In genomic region chr1:93445111-93445821, GRCm38 (mm10) we compare ENCODE assay signal across 8 mouse cellular contexts. TPM values are rescaled to one million over a fixed set of nuclear protein-coding genes. Genes with fewer than 3 reads are reported as not detected.
DNase-seq lines count a peak whose midpoint lies in the region; ATAC-seq and TF ChIP-seq lines count a peak whose summit lies in the region.

No protein-coding gene starts in this region.

- H3K4me1 ChIP-seq in ES-Bruce4 (ENCODE audit: control insufficient read depth, insufficient read depth, low read length), result no peaks in the 10 kb centered on the region
- no peaks in the 10 kb centered on the region for H3K4me1 ChIP-seq in forebrain, embryonic 14.5 days (ENCODE audit: control insufficient read depth, insufficient read depth, low read length)
- peaks cover 8% of the 10 kb centered on the region for H3K4me1 ChIP-seq in lung, adult 2 months (ENCODE audit: control insufficient read depth, insufficient read depth, low read length)
- H3K4me1 ChIP-seq in neural tube, embryonic 15.5 days, result peaks cover 22% of the 10 kb centered on the region

- no peaks in the 10 kb centered on the region for H3K27me3 ChIP-seq in ES-Bruce4 (ENCODE audit: control insufficient read depth, insufficient read depth, low read length, poor library complexity, severe bottlenecking)
- H3K27me3 ChIP-seq in forebrain, embryonic 14.5 days (replicated peaks; ENCODE audit: control insufficient read depth, insufficient read depth, low read length), result no peaks in the 10 kb centered on the region
- H3K27me3 ChIP-seq in neural tube, embryonic 15.5 days (replicated peaks), result no peaks in the 10 kb centered on the region

- H3K4me2 ChIP-seq in forebrain, embryonic 14.5 days (ENCODE audit: low read length), result peak overlapping the region; percentile 97
- peak overlapping the region; percentile 98 for H3K4me2 ChIP-seq in neural tube, embryonic 15.5 days

- no peak for TF ChIP-seq EP300 in ES-Bruce4 (IDR thresholded peaks at IDR 0.05; ENCODE audit: insufficient read depth, low read depth, low read length)

- intact Hi-C loops in heart, postnatal 25 days (cut with DNase I), result loop anchor here (2.0 kb wide), 1 partner anchor 32 kb away; no protein-coding TSS in a partner anchor

- 0% methylated on average over 66 of the region's 84 CpGs for WGBS in forebrain, embryonic 14.5 days
- under 1% methylated on average over 80 of the region's 84 CpGs for WGBS in lung, adult 2 months
- under 1% methylated on average over 73 of the region's 84 CpGs for WGBS in neural tube, embryonic 15.5 days

- H3K4me3 ChIP-seq in ES-Bruce4 (ENCODE audit: low read depth, low read length), result peak overlapping the region; percentile 81
- peak overlapping the region; percentile 75 for H3K4me3 ChIP-seq in forebrain, embryonic 14.5 days (ENCODE audit: low read depth, low read length)
- peak overlapping the region; percentile 91 for H3K4me3 ChIP-seq in lung, adult 2 months (replicated peaks; ENCODE audit: extremely low read depth, low read depth, low read length)
- peak overlapping the region; percentile 73 for H3K4me3 ChIP-seq in neural tube, embryonic 15.5 days (replicated peaks)

- peak overlapping the region; percentile 66 for H3K9ac ChIP-seq in ES-Bruce4 (ENCODE audit: low read depth, poor library complexity, severe bottlenecking)
- peak overlapping the region; percentile 77 for H3K9ac ChIP-seq in forebrain, embryonic 14.5 days (ENCODE audit: low read length)
- peak overlapping the region; percentile 71 for H3K9ac ChIP-seq in neural tube, embryonic 15.5 days (replicated peaks)

- H3K36me3 ChIP-seq in ES-Bruce4 (ENCODE audit: control insufficient read depth, insufficient read depth, low read length, poor library complexity, severe bottlenecking), result peaks cover 4% of the 10 kb centered on the region
- peaks cover 10% of the 10 kb centered on the region for H3K36me3 ChIP-seq in forebrain, embryonic 14.5 days (ENCODE audit: control insufficient read depth, insufficient read depth, low read length)
- 0 out of 2 replicates have a peak, but pooled peaks cover 6% of the 10 kb centered on the region for H3K36me3 ChIP-seq in neural tube, embryonic 15.5 days

- no peak overlapping the region for H3K27ac ChIP-seq in ES-Bruce4 (ENCODE audit: insufficient read depth, low read length)
- peak overlapping the region; percentile 48; the same call in 1 of the 2 replicates for H3K27ac ChIP-seq in forebrain, embryonic 14.5 days (ENCODE audit: low read depth, low read length)
- peak overlapping the region; percentile 84 for H3K27ac ChIP-seq in neural tube, embryonic 15.5 days (replicated peaks)

- DNase-seq in c-Kit-positive CD71-positive TER-119-positive erythroid progenitor cells, embryonic 14.5 days (ENCODE audit: low spot score), result peak; percentile 67
- DNase-seq in forebrain, embryonic 14.5 days (ENCODE audit: low spot score), result peak; percentile 73
- peak; percentile 76 for DNase-seq in heart, postnatal 25 days (ENCODE audit: low spot score)
- DNase-seq in layer of hippocampus, adult 18-20 months (ENCODE audit: low spot score in 2 of 2), result peak; percentile 33 to 51
- DNase-seq in lung, adult 2 months, result peak; percentile 82
- peak; percentile 82 for DNase-seq in testis, postnatal 14 days (ENCODE audit: low spot score)

- TF ChIP-seq POLR2A in ES-Bruce4 (IDR thresholded peaks at IDR 0.05; ENCODE audit: insufficient read depth, low read length), result no peak
- peak; percentile 82 for TF ChIP-seq POLR2A in lung, adult 2 months (IDR thresholded peaks at IDR 0.05; ENCODE audit: borderline replicate concordance, extremely low read depth, low read depth, low read length)

- ATAC-seq in forebrain, embryonic 14.5 days, result peak; percentile 95
- ATAC-seq in neural tube, embryonic 15.5 days (ENCODE audit: low FRiP score), result peak; percentile 90

- no peaks in the 10 kb centered on the region for H3K9me3 ChIP-seq in ES-Bruce4 (replicated peaks; ENCODE audit: control insufficient read depth, insufficient read depth, low read length, poor library complexity, severe bottlenecking)
- no peaks in the 10 kb centered on the region for H3K9me3 ChIP-seq in forebrain, embryonic 14.5 days (replicated peaks; ENCODE audit: control insufficient read depth, low read length)
- H3K9me3 ChIP-seq in neural tube, embryonic 15.5 days (replicated peaks), result no peaks in the 10 kb centered on the region

- no peak for TF ChIP-seq CTCF in ES-Bruce4 (IDR thresholded peaks at IDR 0.05; ENCODE audit: low read depth, low read length)
- no peak for TF ChIP-seq CTCF in lung, adult 2 months (IDR thresholded peaks at IDR 0.05; ENCODE audit: insufficient read depth, low read length)

RNA-seq across cellular contexts. Expression of gene Hdlbp, which starts 33.3 kb away (rescaled TPM):
- polyA plus RNA-seq in ES-Bruce4 (2011; ENCODE audit: insufficient read depth, insufficient read length, low read depth, missing spikeins), result 226 and 232 TPM in 2 replicates
- polyA plus RNA-seq in forebrain, embryonic 14.5 days (2014; fragmentation: Nextera tagmentation; extraction: Ambion mirVana), result 63.8 and 73.8 TPM in 2 replicates
- total RNA-seq in heart, postnatal 25 days (2021), result 100 to 1,000 TPM; 520 to 550 TPM
- total RNA-seq in layer of hippocampus, adult 18-20 months (2021), result 100 to 1,000 TPM; 153 to 156 TPM
- 52.2 and 61.2 TPM in 2 replicates for polyA plus RNA-seq in lung, adult 2 months (2012; rRNA removed)
- 70.8 and 85.2 TPM in 2 replicates for polyA plus RNA-seq in neural tube, embryonic 15.5 days (2015; fragmentation: Nextera tagmentation; extraction: Ambion mirVana)
